In genomic region chr1:151428263-151429221, GRCm38 (mm10) we compare ENCODE assay signal across 8 mouse cellular contexts. TPM values are rescaled to one million over a fixed set of nuclear protein-coding genes. Genes with fewer than 3 reads are reported as not detected.
DNase-seq lines count a peak whose midpoint lies in the region; ATAC-seq and TF ChIP-seq lines count a peak whose summit lies in the region.

Gene Swt1 (minus strand): TSS chr1:151428455.
Gene Trmt1l (plus strand): TSS chr1:151428542.

- H3K4me1 ChIP-seq in embryonic facial prominence, embryonic 13.5 days = peaks cover 17% of the 10 kb centered on the region
- peaks cover 12% of the 10 kb centered on the region; the same call in 1 of the 2 replicates for H3K4me1 ChIP-seq in kidney, adult 2 months (ENCODE audit: control insufficient read depth, insufficient read depth, low read length)
- H3K4me1 ChIP-seq in limb, embryonic 12.5 days (replicated peaks) = peaks cover 14% of the 10 kb centered on the region
- H3K4me1 ChIP-seq in midbrain, embryonic 15.5 days = peaks cover 23% of the 10 kb centered on the region
- peaks cover 2% of the 10 kb centered on the region for H3K4me1 ChIP-seq in spleen, adult 2 months (ENCODE audit: control insufficient read depth, insufficient read depth, insufficient read length)

- H3K4me2 ChIP-seq in embryonic facial prominence, embryonic 13.5 days = peak within 1 kb of the TSS; percentile 64
- peak within 1 kb of the TSS; percentile 62 for H3K4me2 ChIP-seq in limb, embryonic 12.5 days
- peak within 1 kb of the TSS; percentile 72 for H3K4me2 ChIP-seq in midbrain, embryonic 15.5 days

- WGBS in embryonic facial prominence, embryonic 13.5 days = under 1% methylated on average over 74 of the region's 74 CpGs
- under 1% methylated on average over 74 of the region's 74 CpGs for WGBS in kidney, adult 2 months
- under 1% methylated on average over 74 of the region's 74 CpGs for WGBS in limb, embryonic 12.5 days
- WGBS in midbrain, embryonic 15.5 days = under 1% methylated on average over 74 of the region's 74 CpGs
- WGBS in spleen, adult 2 months = under 1% methylated on average over 74 of the region's 74 CpGs

- no peak for TF ChIP-seq CTCF in kidney, adult 2 months (conservative IDR thresholded peaks at IDR 0.05; ENCODE audit: insufficient read depth, insufficient read length, low read depth, low read length)
- TF ChIP-seq CTCF in spleen, adult 2 months (IDR thresholded peaks at IDR 0.05; ENCODE audit: extremely low read depth, insufficient read depth, insufficient read length, insufficient replicate concordance) = no peak

- H3K36me3 ChIP-seq in embryonic facial prominence, embryonic 13.5 days = peaks cover 4% of the 10 kb centered on the region; the same call in 1 of the 2 replicates
- H3K36me3 ChIP-seq in kidney, adult 2 months (ENCODE audit: control insufficient read depth, insufficient read depth, low read length) = no peaks in the 10 kb centered on the region; the same call in 1 of the 2 replicates
- H3K36me3 ChIP-seq in limb, embryonic 12.5 days = peaks cover 4% of the 10 kb centered on the region; the same call in 1 of the 2 replicates
- H3K36me3 ChIP-seq in midbrain, embryonic 15.5 days (replicated peaks) = no peaks in the 10 kb centered on the region
- no peaks in the 10 kb centered on the region for H3K36me3 ChIP-seq in spleen, adult 2 months (ENCODE audit: control insufficient read depth, insufficient read depth, low read length)

- H3K9me3 ChIP-seq in embryonic facial prominence, embryonic 13.5 days = no peaks in the 10 kb centered on the region
- no peaks in the 10 kb centered on the region for H3K9me3 ChIP-seq in limb, embryonic 12.5 days
- no peaks in the 10 kb centered on the region for H3K9me3 ChIP-seq in midbrain, embryonic 15.5 days

- H3K4me3 ChIP-seq in embryonic facial prominence, embryonic 13.5 days = peak within 1 kb of the TSS; percentile 91
- H3K4me3 ChIP-seq in kidney, adult 2 months (ENCODE audit: insufficient read depth, low read depth, low read length) = peak within 1 kb of the TSS; percentile 90
- peak within 1 kb of the TSS; percentile 91 for H3K4me3 ChIP-seq in limb, embryonic 12.5 days (replicated peaks)
- peak within 1 kb of the TSS; percentile 69 for H3K4me3 ChIP-seq in midbrain, embryonic 15.5 days
- H3K4me3 ChIP-seq in spleen, adult 2 months (ENCODE audit: extremely low read depth, insufficient read depth, insufficient read length) = peak within 1 kb of the TSS; percentile 90

- H3K27me3 ChIP-seq in embryonic facial prominence, embryonic 13.5 days = no peaks in the 10 kb centered on the region
- H3K27me3 ChIP-seq in kidney, adult 2 months (replicated peaks; ENCODE audit: control insufficient read depth, insufficient read depth, low read length) = no peaks in the 10 kb centered on the region
- no peaks in the 10 kb centered on the region for H3K27me3 ChIP-seq in limb, embryonic 12.5 days
- H3K27me3 ChIP-seq in midbrain, embryonic 15.5 days (replicated peaks) = no peaks in the 10 kb centered on the region
- no peaks in the 10 kb centered on the region for H3K27me3 ChIP-seq in spleen, adult 2 months (ENCODE audit: control insufficient read depth, insufficient read depth, low read length)

- TF ChIP-seq POLR2A in kidney, adult 2 months (IDR thresholded peaks at IDR 0.05; ENCODE audit: low read depth, low read length) = peak; percentile 93
- TF ChIP-seq POLR2A in spleen, adult 2 months (IDR thresholded peaks at IDR 0.05; ENCODE audit: low read depth, low read length) = peak; percentile 96

- peak; percentile 96 for DNase-seq in 3134 (ENCODE audit: extremely low read depth, insufficient read length, low spot score)
- DNase-seq in adrenal gland, postnatal 36 days = peak; percentile 97
- DNase-seq in heart, adult 18-20 months = peak; percentile 99 to 100
- peak; percentile 100 for DNase-seq in kidney, adult 2 months
- DNase-seq in spleen, adult 2 months (ENCODE audit: low read depth in 1 of 2, low spot score in 2 of 2) = peak; percentile 95

- peak; percentile 100 for ATAC-seq in embryonic facial prominence, embryonic 13.5 days (ENCODE audit: insufficient number of reproducible peaks, insufficient read depth, low FRiP score, low TSS enrichment, low read depth)
- peak; percentile 100 for ATAC-seq in limb, embryonic 12.5 days (ENCODE audit: insufficient number of reproducible peaks, insufficient read depth, low FRiP score, low TSS enrichment, low read depth)
- peak; percentile 100 for ATAC-seq in midbrain, embryonic 15.5 days (replicated peaks)

- H3K9ac ChIP-seq in embryonic facial prominence, embryonic 13.5 days = peak within 1 kb of the TSS; percentile 94
- H3K9ac ChIP-seq in limb, embryonic 12.5 days (replicated peaks) = peak within 1 kb of the TSS; percentile 88
- H3K9ac ChIP-seq in midbrain, embryonic 15.5 days = peak within 1 kb of the TSS; percentile 75

- H3K27ac ChIP-seq in embryonic facial prominence, embryonic 13.5 days = peak within 1 kb of the TSS; percentile 97
- H3K27ac ChIP-seq in kidney, adult 2 months (ENCODE audit: insufficient read depth, low read depth, low read length) = peak within 1 kb of the TSS; percentile 97
- peak within 1 kb of the TSS; percentile 95 for H3K27ac ChIP-seq in limb, embryonic 12.5 days
- peak within 1 kb of the TSS; percentile 93 for H3K27ac ChIP-seq in midbrain, embryonic 15.5 days
- H3K27ac ChIP-seq in spleen, adult 2 months (ENCODE audit: insufficient read depth, low read length) = peak within 1 kb of the TSS; percentile 95

RNA-seq across cellular contexts. Expression of gene Swt1, which starts in this region (rescaled TPM):
- 10 to 100 TPM; 16.5 to 26.8 TPM for total RNA-seq in adrenal gland, postnatal 36 days (2021)
- 33.9 and 37.8 TPM in 2 replicates for polyA plus RNA-seq in embryonic facial prominence, embryonic 13.5 days (2015; fragmentation: Nextera tagmentation; extraction: Ambion mirVana)
- 1 to 10 TPM; 7.8 to 8.7 TPM for total RNA-seq in heart, adult 18-20 months (2021)
- 8.9 and 9.5 TPM in 2 replicates for polyA plus RNA-seq in kidney, adult 2 months (2012; rRNA removed)
- 29.7 and 30.7 TPM in 2 replicates for polyA plus RNA-seq in limb, embryonic 12.5 days (2016; fragmentation: Nextera tagmentation; extraction: Ambion mirVana)
- polyA plus RNA-seq in midbrain, embryonic 15.5 days (2015; fragmentation: Nextera tagmentation; extraction: Ambion mirVana) = 13.0 and 13.9 TPM in 2 replicates
- 3.7 and 4.1 TPM in 2 replicates for polyA plus RNA-seq in spleen, adult 2 months (2012; rRNA removed)

RNA-seq across cellular contexts. Expression of gene Trmt1l, which starts in this region (rescaled TPM):
- total RNA-seq in adrenal gland, postnatal 36 days (2021) = 10 to 100 TPM; 25.5 to 31.9 TPM
- 50.7 and 51.2 TPM in 2 replicates for polyA plus RNA-seq in embryonic facial prominence, embryonic 13.5 days (2015; fragmentation: Nextera tagmentation; extraction: Ambion mirVana)
- total RNA-seq in heart, adult 18-20 months (2021) = 10 to 100 TPM; 22.8 to 23.1 TPM
- 14.7 and 15.7 TPM in 2 replicates for polyA plus RNA-seq in kidney, adult 2 months (2012; rRNA removed)
- polyA plus RNA-seq in limb, embryonic 12.5 days (2016; fragmentation: Nextera tagmentation; extraction: Ambion mirVana) = 53.4 and 60.3 TPM in 2 replicates
- polyA plus RNA-seq in midbrain, embryonic 15.5 days (2015; fragmentation: Nextera tagmentation; extraction: Ambion mirVana) = 46.6 and 48.3 TPM in 2 replicates
- polyA plus RNA-seq in spleen, adult 2 months (2012; rRNA removed) = 11.9 and 14.2 TPM in 2 replicates

Comparison
In these comparisons a context has a peak if more than half of its experiments do, and no peak if none do; other contexts are left out.
1. Peak in every context shown above with its lines: DNase-seq, ATAC-seq, H3K4me3 ChIP-seq and H3K27ac ChIP-seq.